17 mouse cellular contexts compared by ENCODE assay signal in the genomic region with DNA sequence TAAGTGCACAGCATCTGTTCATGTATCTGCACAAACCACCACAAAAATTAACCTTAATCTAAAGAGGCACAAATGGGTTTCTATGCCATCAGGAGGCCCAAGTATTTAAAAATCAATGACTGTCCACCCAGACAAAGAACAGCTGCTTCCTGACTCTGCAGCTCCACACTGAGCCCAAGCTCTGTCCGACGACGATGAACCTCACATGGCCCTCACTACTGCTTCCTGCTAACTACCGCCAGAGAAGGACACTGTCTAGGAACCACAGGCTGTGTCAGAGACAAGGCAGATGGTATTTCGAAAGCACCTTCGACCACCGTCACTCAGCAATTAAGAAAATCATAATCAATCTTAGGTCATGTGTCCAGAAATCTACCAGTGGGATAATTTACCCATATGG. TPM values are rescaled to one million over a fixed set of nuclear protein-coding genes. Genes with fewer than 3 reads are reported as not detected.
A peak's percentile ranks its signal among the peaks of the same experiment; 100 is the strongest.
DNase-seq lines count a peak whose midpoint lies in the region; ATAC-seq and TF ChIP-seq lines count a peak whose summit lies in the region.
"Had no signal": no experiment of that assay in that cellular context is flagged by ENCODE, and none has a peak within 500 bp of the region (broad histone marks: within the 10 kb centered on the region; RNA-seq: fewer than 3 reads in every experiment).

No protein-coding gene starts in this region.

- 34% methylated on average over 7 of the region's 7 CpGs for WGBS in heart, embryonic 12.5 days
- WGBS in kidney, postnatal 0 days: 34% methylated on average over 7 of the region's 7 CpGs
- WGBS in hindbrain, embryonic 10.5 days: 40% methylated on average over 7 of the region's 7 CpGs
- whole genome bisulfite sequencing in midbrain, embryonic 11.5 days: 42% methylated on average over 7 of the region's 7 CpGs

- H3K27me3 ChIP-seq in heart, embryonic 12.5 days (replicated peaks): no peaks in the 10 kb centered on the region
- no peaks in the 10 kb centered on the region for H3K27me3 ChIP-seq in kidney, postnatal 0 days (ENCODE audit: insufficient read depth, low read length)
- no peaks in the 10 kb centered on the region for H3K27me3 ChIP-seq in hindbrain, embryonic 10.5 days (ENCODE audit: insufficient read depth, poor library complexity, severe bottlenecking)
- H3K27me3 ChIP-seq in midbrain, embryonic 11.5 days (ENCODE audit: control insufficient read depth, insufficient read depth, low read length): peaks cover 10% of the 10 kb centered on the region
- H3K27me3 ChIP-seq: megakaryocyte, embryonic 14.5 days; neural tube, embryonic 13.5 days had no signal

- no peaks in the 10 kb centered on the region for H3K36me3 ChIP-seq in heart, embryonic 12.5 days
- no peaks in the 10 kb centered on the region for H3K36me3 ChIP-seq in kidney, postnatal 0 days (ENCODE audit: insufficient read depth, low read length)
- no peaks in the 10 kb centered on the region for H3K36me3 ChIP-seq in hindbrain, embryonic 10.5 days
- no peaks in the 10 kb centered on the region for H3K36me3 ChIP-seq in midbrain, embryonic 11.5 days (ENCODE audit: control insufficient read depth, insufficient read depth, low read length)
- H3K36me3 ChIP-seq: neural tube, embryonic 13.5 days had no signal

- peak; percentile 71; the same call in 1 of the 2 replicates for ATAC-seq in heart, embryonic 12.5 days (ENCODE audit: insufficient number of reproducible peaks, low FRiP score)
- no peak for ATAC-seq in kidney, postnatal 0 days (replicated peaks; ENCODE audit: low FRiP score, low read depth)
- ATAC-seq in midbrain, embryonic 11.5 days (ENCODE audit: low FRiP score): peak; percentile 43; the same call in 1 of the 2 replicates
- ATAC-seq: forebrain, postnatal 0 days; liver, postnatal 0 days had no signal

- no peak for TF ChIP-seq CTCF in kidney, postnatal 0 days (IDR thresholded peaks at IDR 0.05; ENCODE audit: low read depth)

- DNase-seq in heart, adult 11 months: no peak
- DNase-seq in kidney, postnatal 0 days (ENCODE audit: low spot score): peak; percentile 44
- DNase-seq in kidney, postnatal 14 days: no peak
- DNase-seq in hindbrain, embryonic 10.5 days (ENCODE audit: low spot score): no peak
- DNase-seq in midbrain, embryonic 11.5 days (ENCODE audit: low spot score, missing footprints): no peak
- no peak for DNase-seq in thymus, postnatal 0 days (ENCODE audit: low spot score)
- DNase-seq in thymus, postnatal 25 days: no peak
- DNase-seq: adrenal gland, adult 8-10 months; cerebellum, adult 2 months; forebrain, postnatal 0 days; gastrocnemius, postnatal 14 days; liver, postnatal 0 days; right cerebral cortex, postnatal 14 days; thymus, adult 18-20 months had no signal

- no peaks in the 10 kb centered on the region for H3K9me3 ChIP-seq in heart, embryonic 12.5 days (replicated peaks)
- H3K9me3 ChIP-seq in kidney, postnatal 0 days (replicated peaks; ENCODE audit: low read length): no peaks in the 10 kb centered on the region
- no peaks in the 10 kb centered on the region for H3K9me3 ChIP-seq in hindbrain, embryonic 10.5 days
- H3K9me3 ChIP-seq in midbrain, embryonic 11.5 days (ENCODE audit: control insufficient read depth, low read length): no peaks in the 10 kb centered on the region
- H3K9me3 ChIP-seq: neural tube, embryonic 13.5 days had no signal

- H3K4me1 ChIP-seq in heart, embryonic 12.5 days (replicated peaks): peaks cover 25% of the 10 kb centered on the region
- 0 out of 2 replicates have a peak, but pooled peaks cover 6% of the 10 kb centered on the region for H3K4me1 ChIP-seq in kidney, postnatal 0 days (replicated peaks; ENCODE audit: insufficient read depth, low read length)
- peaks cover 67% of the 10 kb centered on the region for H3K4me1 ChIP-seq in hindbrain, embryonic 10.5 days (replicated peaks)
- peaks cover 35% of the 10 kb centered on the region for H3K4me1 ChIP-seq in midbrain, embryonic 11.5 days (ENCODE audit: control insufficient read depth, insufficient read depth, low read length)
- H3K4me1 ChIP-seq: megakaryocyte, embryonic 14.5 days had no signal

- no peak overlapping the region for H3K4me2 ChIP-seq in heart, embryonic 12.5 days
- no peak overlapping the region for H3K4me2 ChIP-seq in kidney, postnatal 0 days (ENCODE audit: low read length)
- no peak overlapping the region; the same call in 1 of the 2 replicates for H3K4me2 ChIP-seq in midbrain, embryonic 11.5 days
- H3K4me2 ChIP-seq: neural tube, embryonic 13.5 days had no signal

- H3K27ac ChIP-seq in heart, embryonic 12.5 days (ENCODE audit: poor library complexity, severe bottlenecking): no peak overlapping the region
- no peak overlapping the region for H3K27ac ChIP-seq in kidney, postnatal 0 days
- H3K27ac ChIP-seq in hindbrain, embryonic 10.5 days: peak overlapping the region; percentile 70
- H3K27ac ChIP-seq in midbrain, embryonic 11.5 days (ENCODE audit: low read depth, low read length): peak overlapping the region; percentile 6; the same call in 1 of the 2 replicates
- H3K27ac ChIP-seq: neural tube, embryonic 13.5 days had no signal

- no peak overlapping the region for H3K4me3 ChIP-seq in heart, embryonic 12.5 days
- no peak overlapping the region for H3K4me3 ChIP-seq in kidney, postnatal 0 days (replicated peaks; ENCODE audit: low read depth, low read length)
- no peak overlapping the region for H3K4me3 ChIP-seq in hindbrain, embryonic 10.5 days
- H3K4me3 ChIP-seq in midbrain, embryonic 11.5 days (ENCODE audit: low read depth, low read length): no peak overlapping the region
- H3K4me3 ChIP-seq: megakaryocyte, embryonic 14.5 days; neural tube, embryonic 13.5 days had no signal

- no peak overlapping the region for H3K9ac ChIP-seq in heart, embryonic 12.5 days
- H3K9ac ChIP-seq in kidney, postnatal 0 days (ENCODE audit: low read depth, low read length): no peak overlapping the region
- no peak overlapping the region for H3K9ac ChIP-seq in midbrain, embryonic 11.5 days (ENCODE audit: low read length)
- H3K9ac ChIP-seq: forebrain, postnatal 0 days; liver, postnatal 0 days; neural tube, embryonic 13.5 days had no signal

RNA-seq across cellular contexts. Expression of gene Efna5, which starts 29.8 kb away (rescaled TPM):
- polyA plus RNA-seq in heart, embryonic 12.5 days (2016; fragmentation: Nextera tagmentation; extraction: Ambion mirVana): 24.5 and 25.2 TPM in 2 replicates
- 17.3 and 19.4 TPM in 2 replicates for polyA plus RNA-seq in kidney, postnatal 0 days (2015; fragmentation: Nextera tagmentation; extraction: Ambion mirVana)
- polyA plus RNA-seq in hindbrain, embryonic 10.5 days (2016; fragmentation: Nextera tagmentation; extraction: Ambion mirVana): 40.5 and 50.5 TPM in 2 replicates
- 72.5 and 80.5 TPM in 2 replicates for polyA plus RNA-seq in midbrain, embryonic 11.5 days (2014; fragmentation: Nextera tagmentation; extraction: Ambion mirVana)
- 3.2 and 3.5 TPM in 2 replicates for polyA plus RNA-seq in thymus, postnatal 0 days (2015; fragmentation: Nextera tagmentation; extraction: Ambion mirVana)

Comparison
In these comparisons a context has a peak if more than half of its experiments do, and no peak if none do; other contexts are left out.
1. H3K27ac ChIP-seq: peak in hindbrain, embryonic 10.5 days (single experiment) and midbrain, embryonic 11.5 days (single experiment); none in heart, embryonic 12.5 days (single experiment) and kidney, postnatal 0 days (single experiment).